Mouse (Mus musculus) MEL (cell line): Measurements from ENCODE around the gene Pcbp4. TPM values are rescaled to one million over a fixed set of nuclear protein-coding genes. Genes with fewer than 3 reads are reported as not detected.

Experiments
- DNase-seq: peaks from one replicate; pipeline ENCODE4 v3.0.0; 2011; ENCODE audit warnings: low read depth, low spot score
- H3K27ac ChIP-seq: 2 replicates; pipeline ENCODE4 v1.5.1; 2012; ENCODE audit warnings: low read depth, mild to moderate bottlenecking, control low read depth, low read length, moderate library complexity; ENCODE audit not compliant: control insufficient read depth
- H3K27me3 ChIP-seq, 2 experiments: fragments of 150-350 bp in 1 of 2; sonication (generic) in 1 of 2; 2 replicates each; pipeline ENCODE4 v1.6.1; 2012; ENCODE audit warnings: low read length in 2 of 2, mild to moderate bottlenecking in 2 of 2, improper control_type of control experiment in 1 of 2, moderate library complexity in 1 of 2; ENCODE audit not compliant: insufficient read depth in 2 of 2, control insufficient read depth in 1 of 2
- H3K36me3 ChIP-seq, 2 experiments: 2 replicates each; pipeline ENCODE4 v1.6.1; 2012 to 2014; ENCODE audit warnings: low read length in 2 of 2, improper control_type of control experiment in 1 of 2, inconsistent platforms in 1 of 2, mild to moderate bottlenecking in 1 of 2; ENCODE audit not compliant: insufficient read depth in 2 of 2, control insufficient read depth in 1 of 2
- H3K4me1 ChIP-seq, 2 experiments: fragments of 150-350 bp in 1 of 2; sonication (generic) in 1 of 2; 2 replicates each; pipeline ENCODE4 v1.6.1; 2012; ENCODE audit warnings: low read length in 2 of 2, improper control_type of control experiment in 1 of 2, mild to moderate bottlenecking in 1 of 2; ENCODE audit not compliant: insufficient read depth in 2 of 2, control insufficient read depth in 1 of 2
- H3K4me3 ChIP-seq, 2 experiments: fragments of 150-350 bp in 1 of 2; sonication (generic) in 1 of 2; 2 replicates each; pipeline ENCODE4 v1.5.1; 2012; ENCODE audit warnings: low read depth in 2 of 2, low read length in 2 of 2, mild to moderate bottlenecking in 2 of 2, moderate library complexity in 2 of 2, control low read depth in 1 of 2, improper control_type of control experiment in 1 of 2; ENCODE audit not compliant: control insufficient read depth in 1 of 2, insufficient read depth in 1 of 2
- H3K79me2 ChIP-seq: 2 replicates; pipeline ENCODE4 v1.6.1; 2012; ENCODE audit warnings: mild to moderate bottlenecking, low read length, moderate library complexity; ENCODE audit not compliant: control insufficient read depth, poor library complexity, insufficient read depth
- H3K9ac ChIP-seq: 2 replicates; pipeline ENCODE4 v1.6.1; 2012; ENCODE audit warnings: low read depth, mild to moderate bottlenecking, control low read depth, low read length, moderate library complexity; ENCODE audit not compliant: control insufficient read depth, poor library complexity, severe bottlenecking
- H3K9me3 ChIP-seq: fragments of 150-350 bp; sonication (generic); replicated peaks from 2 replicates; pipeline ENCODE4 v1.6.1; 2012; ENCODE audit warnings: mild to moderate bottlenecking, low read length, improper control_type of control experiment, moderate library complexity; ENCODE audit not compliant: insufficient read depth
- CHD1 ChIP-seq: IDR thresholded peaks from 2 replicates; pipeline ENCODE4 v1.6.1; 2012; ENCODE audit warnings: low read depth, mild to moderate bottlenecking, inconsistent platforms, low read length, improper control_type of control experiment
- E2F4 ChIP-seq: IDR thresholded peaks from 2 replicates; pipeline ENCODE4 v1.6.1; 2011; ENCODE audit warnings: low read depth, low read length, improper control_type of control experiment, borderline replicate concordance
- ETS1 ChIP-seq: IDR thresholded peaks from 2 replicates; pipeline ENCODE4 v1.6.1; 2012; ENCODE audit warnings: low read depth, mild to moderate bottlenecking, inconsistent platforms, low read length, improper control_type of control experiment, moderate library complexity
- GABPA ChIP-seq: IDR thresholded peaks from 2 replicates; pipeline ENCODE4 v1.6.1; 2012; ENCODE audit warnings: low read depth, mild to moderate bottlenecking, inconsistent platforms, low read length, improper control_type of control experiment, moderate library complexity
- JUND ChIP-seq: IDR thresholded peaks from 2 replicates; pipeline ENCODE4 v1.6.1; 2011; ENCODE audit warnings: low read depth, mild to moderate bottlenecking, improper control_type of control experiment, low read length
- KAT2A ChIP-seq: conservative IDR thresholded peaks from 2 replicates; pipeline ENCODE4 v1.6.1; 2012; ENCODE audit warnings: low read depth, low read length, improper control_type of control experiment, inconsistent platforms
- MAFK ChIP-seq: IDR thresholded peaks from 2 replicates; pipeline ENCODE4 v1.6.1; 2011; ENCODE audit warnings: low read depth, mild to moderate bottlenecking, low read length, improper control_type of control experiment, borderline replicate concordance
- MAZ ChIP-seq: IDR thresholded peaks from 2 replicates; pipeline ENCODE4 v1.6.1; 2012; ENCODE audit warnings: low read depth, mild to moderate bottlenecking, inconsistent platforms, low read length, improper control_type of control experiment
- MEF2A ChIP-seq: IDR thresholded peaks from 2 replicates; pipeline ENCODE4 v1.6.1; 2014; ENCODE audit warnings: low read depth, mild to moderate bottlenecking, inconsistent platforms, low read length, improper control_type of control experiment; ENCODE audit not compliant: poor library complexity, insufficient replicate concordance, severe bottlenecking; ENCODE audit errors: extremely low read depth
- NELFE ChIP-seq: IDR thresholded peaks from 2 replicates; pipeline ENCODE4 v1.6.1; 2011; ENCODE audit warnings: low read depth, low read length, improper control_type of control experiment
- POLR2AphosphoS5 ChIP-seq: IDR thresholded peaks from 2 replicates; pipeline ENCODE4 v1.6.1; 2012; ENCODE audit warnings: low read depth, borderline replicate concordance, mild to moderate bottlenecking, inconsistent platforms, low read length, moderate library complexity, mixed read lengths
- RAD21 ChIP-seq: IDR thresholded peaks from 2 replicates; pipeline ENCODE4 v1.6.1; 2011; ENCODE audit warnings: mild to moderate bottlenecking, low read depth, low read length, improper control_type of control experiment
- SIN3A ChIP-seq: IDR thresholded peaks from 2 replicates; pipeline ENCODE4 v1.6.1; 2012; ENCODE audit warnings: low read length, improper control_type of control experiment, inconsistent platforms
- SMC3 ChIP-seq: IDR thresholded peaks from 2 replicates; pipeline ENCODE4 v1.6.1; 2011; ENCODE audit warnings: low read depth, low read length, improper control_type of control experiment
- TCF12 ChIP-seq: IDR thresholded peaks from 2 replicates; pipeline ENCODE4 v1.6.1; 2014; ENCODE audit warnings: low read depth, mild to moderate bottlenecking, inconsistent platforms, low read length, improper control_type of control experiment, moderate library complexity
- UBTF ChIP-seq: IDR thresholded peaks from 2 replicates; pipeline ENCODE4 v1.6.1; 2012; ENCODE audit warnings: low read depth, mild to moderate bottlenecking, inconsistent platforms, low read length, improper control_type of control experiment, moderate library complexity, borderline replicate concordance; ENCODE audit not compliant: insufficient read depth
- USF2 ChIP-seq, 2 experiments: IDR thresholded peaks; 2 replicates each; pipeline ENCODE4 v1.6.1; 2011 to 2012; ENCODE audit warnings: improper control_type of control experiment in 2 of 2, low read length in 2 of 2, borderline replicate concordance in 1 of 2, inconsistent platforms in 1 of 2, low read depth in 1 of 2, mild to moderate bottlenecking in 1 of 2; ENCODE audit not compliant: insufficient read depth in 1 of 2
- ZKSCAN1 ChIP-seq: IDR thresholded peaks from 2 replicates; pipeline ENCODE4 v1.6.1; 2012; ENCODE audit warnings: low read depth, mild to moderate bottlenecking, inconsistent platforms, low read length, improper control_type of control experiment, moderate library complexity
- polyA plus RNA-seq, 2 experiments: library from polyadenylated mRNA; stranded (reverse) in 1 of 2; unstranded in 1 of 2; fragments of >175 nt in 1 of 2; fragments of >200 nt in 1 of 2; gene quantifications; 2 replicates each; pipeline versions ENCODE4 v1.2.1 to v1.2.4; 2012; ENCODE audit warnings: low replicate concordance in 2 of 2, low read depth in 1 of 2; ENCODE audit not compliant: insufficient read length in 2 of 2, insufficient read depth in 1 of 2, missing spikeins in 1 of 2
- total RNA-seq: library from RNA; depleted of rRNA; stranded (reverse); fragments of 300-350 nt; gene quantifications from 2 replicates; pipeline ENCODE4 v1.2.3, GENCODE M21; 2012

Pcbp4 gene
- total and polyA plus RNA-seq, 3 experiments = 7.7 to 36.6 TPM; not detected in 1

DNA sequence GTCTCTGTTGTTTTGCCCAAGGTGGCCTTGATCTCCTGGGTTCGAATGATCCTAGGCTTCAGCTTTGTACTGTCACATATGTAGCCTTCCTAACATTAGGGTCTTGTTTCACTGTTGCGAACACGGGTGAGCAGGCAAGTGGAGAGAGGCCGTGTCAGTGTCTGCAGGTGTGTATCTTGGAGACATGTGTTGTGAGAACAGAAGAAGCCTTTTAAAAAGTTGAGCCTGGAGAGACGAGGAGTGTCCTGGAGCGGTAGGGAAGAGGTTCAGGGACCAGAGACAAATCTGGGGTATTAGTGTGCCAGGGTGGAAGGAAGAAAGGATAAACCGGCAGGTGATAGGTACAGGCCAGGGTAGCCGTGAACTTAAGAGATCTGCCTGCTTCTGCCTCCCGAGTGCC, 25.0 kb downstream of the Pcbp4 start:
- Histone ChIP-seq H3K27me3 (no peaks in the 10 kb centered on the region), H3K27ac (peak overlapping the region; percentile 68; the same call in 1 of the 2 replicates), H3K79me2 (peaks cover 27% of the 10 kb centered on the region), H3K4me1 (peaks cover 0 to 11% of the 10 kb centered on the region in 2 experiments; a peak in 3 of 4 replicates), H3K36me3 (peaks cover 0 to 3% of the 10 kb centered on the region in 2 experiments; a peak in 3 of 4 replicates), H3K9ac (peak overlapping the region; percentile 81), H3K9me3 (no peaks in the 10 kb centered on the region), H3K4me3 (peak overlapping the region; percentile 70 to 78)
- TF ChIP-seq USF2 (IDR thresholded peaks at IDR 0.05; ENCODE audit: borderline replicate concordance in 1 of 2, insufficient read depth in 1 of 2, low read depth in 1 of 2, low read length in 2 of 2) (no peak), MAZ (0 out of 2 replicates have a peak, but pooled peaks have one; percentile 8)
- DNase-seq = no peak

GRCm38 (mm10) chr9:106480541-106480940, 27.4 kb downstream of the Pcbp4 start:
- no peak for TF ChIP-seq UBTF
- H3K9me3 ChIP-seq = no peaks in the 10 kb centered on the region
- no peaks in the 10 kb centered on the region for H3K27me3 ChIP-seq
- DNase-seq = no peak
- no peak overlapping the region for H3K9ac ChIP-seq
- peaks cover 0 to 3% of the 10 kb centered on the region in 2 experiments; a peak in 3 of 4 replicates for H3K36me3 ChIP-seq
- no peak overlapping the region for H3K4me3 ChIP-seq
- H3K79me2 ChIP-seq = peaks cover 27% of the 10 kb centered on the region
- peaks cover 0 to 9% of the 10 kb centered on the region in 2 experiments; a peak in 3 of 4 replicates for H3K4me1 ChIP-seq
- H3K27ac ChIP-seq = no peak overlapping the region

GRCm38 (mm10) chr9:106481075-106481474, 28.0 kb downstream of the Pcbp4 start:
- H3K4me1 ChIP-seq = peaks cover 0 to 9% of the 10 kb centered on the region in 2 experiments; a peak in 3 of 4 replicates
- DNase-seq = no peak
- no peaks in the 10 kb centered on the region for H3K9me3 ChIP-seq
- TF ChIP-seq SMC3 = no peak
- no peak for TF ChIP-seq E2F4
- no peak for TF ChIP-seq JUND
- TF ChIP-seq NELFE = no peak
- H3K27ac ChIP-seq = no peak overlapping the region
- H3K79me2 ChIP-seq = peaks cover 27% of the 10 kb centered on the region
- no peak overlapping the region for H3K4me3 ChIP-seq
- no peak overlapping the region for H3K9ac ChIP-seq
- H3K27me3 ChIP-seq = no peaks in the 10 kb centered on the region
- peaks cover 0 to 3% of the 10 kb centered on the region in 2 experiments; a peak in 3 of 4 replicates for H3K36me3 ChIP-seq

GRCm38 (mm10) chr9:106481676-106482075, 28.6 kb downstream of the Pcbp4 start:
- Histone ChIP-seq H3K36me3 (peaks cover 0 to 3% of the 10 kb centered on the region in 2 experiments; a peak in 3 of 4 replicates), H3K27me3 (no peaks in the 10 kb centered on the region), H3K27ac (no peak overlapping the region), H3K79me2 (peaks cover 27% of the 10 kb centered on the region), H3K4me1 (peaks cover 0 to 9% of the 10 kb centered on the region in 2 experiments; a peak in 3 of 4 replicates), H3K9ac (no peak overlapping the region), H3K4me3 (no peak overlapping the region), H3K9me3 (no peaks in the 10 kb centered on the region)
- DNase-seq = no peak
- TF ChIP-seq RAD21 (no peak), SIN3A (no peak), ZKSCAN1 (no peak), MEF2A (no peak), GABPA (no peak), E2F4 (no peak), POLR2AphosphoS5 (no peak), UBTF (no peak), CHD1 (no peak), MAFK (no peak), ETS1 (no peak), KAT2A (no peak), MAZ (no peak), TCF12 (no peak)
